Mouse (Mus musculus): ENCODE data around the gene Rsph1.

DNA sequence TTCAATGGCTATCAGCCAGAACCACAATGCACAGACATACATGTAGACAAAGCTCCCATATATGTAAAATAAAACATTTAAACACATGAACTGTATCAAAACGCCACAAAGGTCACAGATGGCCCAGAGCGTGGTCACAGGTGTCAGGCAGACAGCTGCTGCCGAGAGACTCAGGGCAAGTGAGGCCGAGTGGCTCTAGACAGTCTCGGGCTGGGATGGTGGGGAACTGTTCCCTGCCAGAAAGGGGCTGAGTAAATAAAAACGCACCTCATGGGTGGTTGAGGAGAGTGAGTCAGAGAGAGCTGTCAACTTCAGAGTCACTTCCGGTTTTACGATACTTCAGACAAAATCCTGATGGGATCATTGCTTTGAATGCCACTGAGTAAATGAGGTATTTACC is 52.6 kb downstream of the Rsph1 start:
- TF ChIP-seq CTCF (IDR thresholded peaks at IDR 0.05; ENCODE audit: low read depth, low read length) (no peak), POLR2A (IDR thresholded peaks at IDR 0.05; ENCODE audit: borderline replicate concordance, low read depth, low read length) (no peak)
